Mouse (Mus musculus) fibroblast of lung, adult 2 months (primary cell): ENCODE data around the gene Irak2.

ENCODE experiments used
- DNase-seq: peaks from one replicate; pipeline ENCODE4 v3.0.0-alpha.2; 2011; ENCODE audit warnings: low read depth

Gene Irak2

DNA sequence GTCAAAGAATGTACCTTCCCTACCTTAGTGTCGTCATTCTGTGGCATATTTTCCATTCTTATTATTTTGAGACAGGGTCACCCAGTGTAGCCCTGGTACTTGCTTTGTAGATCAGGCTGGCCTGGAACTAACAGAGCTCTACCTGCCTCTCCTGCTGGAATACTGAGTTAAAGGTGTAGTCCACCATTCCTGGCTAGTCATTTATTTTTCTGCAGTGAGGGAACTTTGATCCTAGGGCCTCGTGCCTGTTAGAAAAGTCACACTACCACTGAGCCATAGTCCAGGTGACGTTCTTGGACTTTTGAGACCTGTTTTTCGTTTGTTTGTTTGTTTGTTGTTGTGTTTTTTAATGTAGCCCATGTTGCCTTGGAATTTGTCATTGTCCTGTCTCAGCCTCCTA is 934 bp downstream of the Irak2 start:
- no peak for DNase-seq

DNA sequence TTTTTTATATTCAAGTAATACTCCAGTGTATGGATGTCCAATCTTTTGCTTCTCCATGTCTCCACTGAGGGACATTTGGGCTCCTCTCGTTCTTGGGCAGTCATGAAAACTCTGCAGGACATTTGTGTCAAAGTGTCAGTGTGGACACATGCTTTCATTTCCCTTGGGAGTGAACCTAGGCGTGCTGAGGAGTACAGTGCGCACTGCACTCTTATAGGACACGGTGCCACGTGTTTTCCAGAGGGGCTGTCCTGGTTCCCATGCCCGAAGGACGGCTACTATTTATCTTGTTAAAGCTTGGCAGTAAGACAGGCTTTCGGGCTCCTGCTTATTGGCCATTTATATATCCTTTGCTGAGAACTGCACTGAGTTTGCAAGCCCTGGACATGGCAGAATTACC is 4.3 kb downstream of the Irak2 start:
- no peak for DNase-seq

DNA sequence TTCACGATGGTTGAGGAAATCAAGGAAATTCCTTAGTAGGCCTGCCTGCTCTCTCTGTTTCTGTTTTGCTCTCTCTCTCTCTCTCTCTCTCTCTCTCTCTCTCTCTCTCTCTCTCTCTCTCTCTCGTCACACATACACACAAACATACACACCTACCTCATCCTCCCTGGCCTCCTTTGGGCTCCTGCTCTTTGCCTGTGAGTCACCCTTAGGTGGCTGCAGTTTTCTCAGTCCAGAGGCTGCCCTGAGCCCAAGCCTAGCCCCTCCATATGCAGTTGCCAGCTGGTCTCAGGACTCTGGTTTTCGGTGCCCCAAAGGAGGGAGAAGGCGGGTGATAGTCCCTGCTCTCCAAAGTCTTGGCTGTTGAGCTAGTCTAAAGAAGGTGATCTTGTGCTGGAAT is 4.8 kb downstream of the Irak2 start:
- no peak for DNase-seq

DNA sequence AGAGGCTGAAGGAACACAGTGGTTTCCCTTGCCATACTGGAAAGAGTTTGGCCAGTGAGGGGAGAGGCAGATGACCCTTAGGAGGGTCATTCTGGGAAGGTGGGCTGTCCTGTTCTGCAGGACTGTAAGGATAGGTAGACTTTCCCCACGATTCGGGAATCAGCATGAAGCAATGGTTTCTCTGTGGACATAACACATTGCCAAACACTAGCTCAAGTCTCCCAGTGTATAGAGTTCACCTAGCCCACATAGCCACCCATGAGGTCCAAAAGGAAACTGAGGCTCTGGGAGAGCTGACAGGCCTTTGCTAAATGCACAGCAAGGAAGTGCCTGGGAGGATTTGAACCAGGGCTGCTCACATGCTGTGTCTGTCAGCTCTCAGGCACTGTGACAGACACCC is 5.7 kb downstream of the Irak2 start:
- DNase-seq = no peak

DNA sequence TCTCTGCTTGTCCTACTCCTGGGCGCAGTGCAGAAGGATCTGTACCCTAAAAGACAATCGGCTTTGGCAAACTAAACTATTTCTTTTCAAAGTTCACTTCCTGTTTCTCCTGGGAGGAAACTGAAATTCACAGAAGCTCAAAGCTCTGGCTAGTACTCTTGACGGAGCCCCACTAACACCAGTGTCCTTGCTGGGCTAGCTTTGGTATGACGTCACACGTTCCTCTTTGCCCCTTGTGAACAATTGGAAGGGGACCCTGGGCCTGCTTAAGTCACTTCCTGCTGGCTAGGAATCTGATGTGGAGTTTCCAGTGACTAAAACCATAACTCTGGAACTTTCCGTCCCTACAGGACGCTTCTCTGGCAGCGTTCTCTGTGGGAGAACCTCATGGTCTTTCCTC is 6.5 kb downstream of the Irak2 start:
- no peak for DNase-seq

DNA sequence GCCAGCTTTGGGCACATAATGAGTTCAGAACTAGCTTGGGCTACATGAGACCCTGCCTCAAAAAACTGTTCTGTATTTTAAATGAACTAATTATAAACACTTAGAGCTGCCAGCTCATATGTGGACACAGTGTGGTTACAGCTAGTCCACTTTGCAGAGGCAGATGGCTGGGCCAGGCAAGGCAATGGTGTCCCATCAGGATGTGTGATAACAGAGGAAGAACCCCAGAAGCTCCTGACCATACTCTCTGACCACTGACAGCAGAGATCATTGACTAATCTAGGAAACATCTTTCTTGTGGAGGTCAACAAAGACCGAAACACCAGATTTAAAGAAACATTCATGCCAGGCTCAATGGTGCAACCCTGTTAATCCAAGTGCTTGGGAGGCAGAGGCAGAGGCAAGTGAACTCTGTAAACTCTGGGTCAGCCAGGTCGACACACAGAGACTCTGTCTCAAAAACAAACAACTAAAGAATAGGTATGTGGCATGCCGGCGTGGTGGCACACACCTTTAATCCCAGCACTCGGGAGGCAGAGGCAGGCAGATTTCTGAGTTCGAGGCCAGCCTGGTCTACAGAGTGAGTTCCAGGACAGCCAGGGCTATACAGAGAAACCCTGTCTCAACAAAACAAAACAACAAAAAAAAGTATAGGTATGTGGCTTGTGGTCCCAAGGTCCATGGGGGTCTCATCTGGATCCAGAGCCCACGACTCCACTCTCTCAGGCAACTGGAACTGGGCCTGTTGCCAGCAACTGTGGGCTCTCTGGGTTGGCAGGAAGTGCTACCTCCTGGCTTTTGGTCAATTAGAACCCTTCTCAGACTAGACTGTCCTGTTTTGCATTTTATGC is 11.3 kb downstream of the Irak2 start:
- no peak for DNase-seq

DNA sequence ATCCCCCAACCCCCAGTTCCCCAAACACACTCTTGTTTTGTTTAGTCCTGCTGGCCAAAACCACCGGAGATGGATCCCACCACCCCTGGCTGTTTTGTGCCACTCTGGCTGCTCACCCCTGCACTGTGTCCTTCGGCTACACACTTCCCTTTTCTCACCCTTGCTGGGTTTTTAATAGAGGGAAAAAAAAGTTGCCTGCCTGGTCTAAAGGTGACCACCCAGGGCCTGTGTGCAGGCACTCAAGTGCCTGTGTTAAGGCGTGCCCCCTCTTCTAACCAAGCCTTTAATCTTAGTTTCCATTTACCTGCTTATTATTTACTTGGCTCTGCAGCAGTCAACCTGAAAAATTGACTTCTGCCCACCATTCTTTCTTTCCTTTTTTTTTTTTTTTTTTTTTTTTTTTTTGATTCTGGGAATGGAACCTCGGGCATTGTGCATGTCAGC is 12.0 kb downstream of the Irak2 start:
- no peak for DNase-seq

DNA sequence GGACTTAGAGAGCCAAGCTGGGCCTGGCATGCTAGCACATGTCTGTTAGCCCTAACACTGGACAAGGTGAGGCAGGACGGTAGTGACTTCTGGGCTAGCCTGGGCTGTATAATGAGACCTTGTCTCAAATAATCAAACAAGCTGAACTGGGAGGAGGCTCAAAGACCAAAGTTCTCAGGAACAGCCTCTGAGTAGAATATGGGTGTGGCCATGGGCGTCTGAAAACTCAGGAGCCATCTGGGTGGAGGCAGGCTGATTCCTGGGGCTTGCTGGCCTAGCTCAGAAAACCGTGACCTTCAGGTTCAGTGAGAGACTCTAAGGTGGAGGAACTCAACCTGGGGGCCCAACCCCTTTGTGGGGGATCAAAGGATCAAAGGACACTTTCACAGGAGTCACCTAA is 13.4 kb downstream of the Irak2 start:
- no peak for DNase-seq

DNA sequence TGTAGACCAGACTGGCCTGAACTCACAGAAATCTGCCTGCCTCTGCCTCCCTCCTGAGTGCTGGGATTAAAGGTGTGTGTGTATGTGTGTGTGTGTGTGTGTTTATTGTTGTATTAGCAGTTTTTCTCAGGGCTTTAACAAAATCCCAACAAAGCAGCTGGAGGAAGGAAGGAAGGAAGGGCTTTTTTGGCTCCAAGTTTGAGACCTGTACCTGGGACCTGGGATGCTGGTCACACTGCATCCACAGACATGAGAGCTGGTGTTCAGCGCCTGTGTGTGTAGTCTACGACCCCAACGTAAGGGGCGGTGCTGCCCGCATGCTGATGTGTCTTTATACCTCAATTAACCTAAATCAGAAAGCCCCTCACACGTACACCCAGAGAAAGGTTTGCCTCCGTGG is 15.3 kb downstream of the Irak2 start:
- no peak for DNase-seq

DNA sequence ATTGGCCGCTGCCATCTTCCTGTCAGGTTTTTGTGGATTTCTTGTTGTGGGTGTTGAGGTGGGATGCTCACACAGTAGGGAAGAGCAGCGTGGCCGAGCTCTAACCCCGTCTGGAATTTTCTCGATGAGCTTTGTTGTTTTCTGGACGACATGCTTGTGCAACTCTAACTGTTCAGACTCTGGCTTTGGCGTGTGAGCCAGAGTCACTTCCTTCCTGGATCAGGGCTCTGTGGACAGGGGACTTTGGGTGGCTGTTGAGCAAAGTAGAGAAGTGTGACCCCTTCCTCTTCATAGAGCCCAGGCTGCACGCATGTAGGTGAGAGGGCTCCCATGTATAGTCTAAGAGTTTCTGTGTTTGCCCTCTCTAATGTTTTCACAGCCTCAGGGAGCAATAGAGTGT is 15.8 kb downstream of the Irak2 start:
- DNase-seq = no peak

DNA sequence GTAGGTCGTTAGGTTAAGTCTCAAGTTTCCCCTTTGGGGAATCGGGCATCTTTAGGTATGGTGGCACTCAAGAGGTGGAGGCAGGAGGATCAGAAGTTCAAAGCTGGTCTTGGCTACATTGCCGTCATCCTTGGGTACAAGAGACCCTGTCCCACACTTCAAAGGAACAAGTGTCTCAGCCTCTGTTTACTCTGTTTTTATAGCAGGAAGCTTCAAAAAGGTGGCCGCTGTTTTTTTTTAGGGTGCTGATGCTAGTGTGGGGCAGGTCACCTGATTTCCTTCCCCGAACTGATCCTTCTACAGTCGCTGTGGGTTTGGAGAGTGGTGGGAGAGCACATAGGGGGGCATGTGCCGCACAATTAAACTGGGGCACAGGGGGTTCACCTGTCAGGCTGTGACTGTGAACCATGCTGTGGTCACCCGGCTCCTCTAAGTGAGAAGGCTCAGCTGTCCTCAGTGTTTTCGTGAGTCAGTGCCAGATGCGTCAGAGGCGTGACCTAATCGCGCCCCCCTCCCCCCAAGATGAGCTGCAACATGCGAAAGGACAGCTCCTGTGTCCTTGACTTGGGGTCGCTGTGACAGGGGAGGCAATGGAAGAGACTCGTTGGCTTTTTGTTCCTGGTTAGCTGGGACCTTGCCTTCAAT is 16.6 kb downstream of the Irak2 start:
- DNase-seq = no peak

DNA sequence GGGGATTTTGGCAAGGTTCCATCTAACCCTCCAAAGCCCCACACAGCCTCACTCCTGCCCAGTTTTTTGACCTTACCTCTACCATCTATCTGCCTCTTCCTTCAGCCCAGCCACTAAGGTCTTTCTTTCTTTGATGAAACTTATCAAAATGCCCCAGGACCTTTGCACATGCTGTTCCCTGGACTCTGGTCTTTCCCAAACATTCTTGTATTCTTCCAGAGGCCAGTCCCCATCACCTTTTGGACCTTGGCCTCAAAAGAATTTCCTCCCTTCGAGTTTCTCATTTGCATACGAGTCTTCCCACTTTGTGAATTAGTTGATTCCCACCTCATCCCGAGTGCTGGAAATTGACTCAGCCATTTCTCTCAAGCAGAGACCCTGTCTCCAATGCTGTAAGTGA is 17.2 kb downstream of the Irak2 start:
- no peak for DNase-seq

DNA sequence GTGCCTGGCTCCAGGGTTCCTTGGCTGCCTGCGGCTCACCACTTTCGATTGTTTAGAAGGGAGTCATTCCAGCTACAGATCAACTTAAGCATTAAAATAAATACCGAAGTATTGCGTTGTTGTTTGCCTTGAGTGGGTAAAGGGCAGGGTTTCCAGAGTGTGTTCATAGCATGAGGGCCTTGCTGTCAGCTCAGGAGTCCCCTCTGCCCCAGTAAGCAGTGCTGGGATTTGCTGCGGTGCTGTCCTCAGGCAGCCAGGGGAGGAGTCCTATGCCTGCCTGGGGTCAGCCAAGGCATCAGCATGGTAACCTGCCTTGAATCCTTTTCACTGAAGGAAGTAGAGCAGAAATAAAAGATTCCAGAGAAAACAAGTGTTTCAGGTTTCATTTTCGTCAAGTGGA is 18.6 kb downstream of the Irak2 start:
- DNase-seq = no peak

DNA sequence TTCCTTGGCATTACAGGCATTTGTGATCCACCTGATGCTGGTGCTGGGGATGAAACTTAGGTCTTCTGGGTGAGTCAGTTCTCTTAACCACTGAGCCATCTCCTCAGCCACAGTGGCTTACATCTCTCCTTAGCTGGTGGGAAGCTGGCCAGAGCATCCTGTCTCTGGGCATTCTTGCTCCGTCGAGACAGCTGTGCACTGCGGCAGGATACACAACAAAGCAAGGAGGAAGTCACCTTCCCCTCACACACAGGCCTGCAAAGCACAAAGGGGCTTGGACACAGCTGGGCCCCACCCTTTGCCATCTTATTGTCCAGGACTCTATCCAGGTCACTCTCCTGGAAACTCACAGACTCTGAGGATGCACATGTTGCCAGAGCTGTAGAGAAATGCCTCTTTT is 20.0 kb downstream of the Irak2 start:
- DNase-seq = no peak

DNA sequence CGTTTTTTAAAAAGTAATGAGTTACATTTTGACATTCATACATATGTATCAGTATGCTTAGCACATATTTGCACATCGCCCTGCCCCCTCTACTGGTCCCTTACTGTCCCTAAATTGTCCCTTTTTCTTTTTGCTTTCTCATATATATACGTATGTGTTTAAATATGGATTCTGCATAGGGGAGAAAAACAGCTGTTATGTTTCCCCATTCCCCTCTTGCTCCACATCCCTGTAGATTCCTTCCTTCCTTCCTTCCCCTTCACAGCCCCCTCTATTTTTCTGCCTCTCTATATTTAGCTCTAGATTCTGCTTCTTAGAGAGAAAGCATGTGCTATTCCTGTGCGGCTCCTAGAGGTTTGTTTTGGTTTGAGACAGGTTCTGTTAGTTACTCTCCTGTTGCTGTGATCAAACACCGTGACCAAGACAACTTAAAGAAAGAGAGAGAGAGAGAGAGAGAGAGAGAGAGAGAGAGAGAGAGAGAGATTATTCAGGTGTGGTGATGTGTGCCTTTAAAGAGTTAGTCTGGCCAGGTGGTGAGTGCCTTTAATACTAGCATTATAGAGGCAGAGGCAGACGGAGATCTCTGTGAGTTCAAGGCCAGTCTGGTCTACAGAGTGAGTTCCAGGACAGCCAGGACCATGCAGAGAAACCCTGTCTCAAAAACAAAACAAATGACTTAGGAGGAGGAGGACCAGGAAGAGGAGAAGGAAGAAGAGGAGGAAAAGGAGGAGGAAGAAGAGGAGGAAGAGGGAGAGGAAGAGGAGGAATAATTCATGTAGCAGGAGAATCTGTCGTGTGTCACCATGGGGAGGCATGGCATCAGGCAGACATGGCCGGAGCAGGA is 21.6 kb downstream of the Irak2 start:
- DNase-seq = no peak

DNA sequence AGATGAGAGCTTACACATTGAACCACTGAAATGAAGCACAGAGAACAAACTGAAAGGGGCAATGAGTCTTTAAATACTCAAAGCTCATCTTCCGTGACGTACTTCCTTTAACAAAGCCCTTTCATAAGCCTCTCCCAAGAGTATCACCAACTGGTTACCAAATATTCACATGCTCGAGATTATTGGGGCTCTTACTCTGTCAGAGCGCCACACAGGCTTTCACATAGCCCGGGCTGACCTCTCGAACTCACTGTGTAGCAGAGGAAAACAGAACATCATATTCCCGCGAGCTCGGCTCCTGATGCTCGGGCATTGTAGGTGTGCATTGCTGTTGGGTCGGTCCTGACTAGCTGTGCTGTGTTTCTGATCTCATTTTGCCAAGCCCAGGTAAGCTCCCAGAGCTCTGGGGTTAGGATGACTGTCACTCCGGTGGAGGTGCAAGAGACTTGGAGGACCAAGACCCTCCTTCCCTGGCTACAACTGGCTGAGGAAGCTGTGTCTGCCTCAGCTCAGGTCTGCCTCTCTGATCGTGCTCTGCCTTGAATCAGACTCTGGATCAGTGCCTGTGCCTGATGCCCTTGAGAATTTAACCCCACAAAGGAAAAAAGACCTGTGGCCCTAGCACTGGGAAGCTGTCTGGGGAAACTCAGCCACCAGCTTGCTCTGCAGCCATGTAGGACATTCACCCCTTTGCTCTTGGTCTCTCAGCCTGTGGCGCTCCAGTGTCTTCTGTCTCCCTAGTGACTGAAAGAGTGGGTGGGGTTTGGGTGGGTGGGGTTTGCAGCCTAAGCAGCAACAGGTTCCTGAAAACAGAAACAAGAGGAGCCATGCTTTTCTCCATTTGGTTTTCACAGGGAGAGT is 22.5 kb downstream of the Irak2 start:
- no peak for DNase-seq

DNA sequence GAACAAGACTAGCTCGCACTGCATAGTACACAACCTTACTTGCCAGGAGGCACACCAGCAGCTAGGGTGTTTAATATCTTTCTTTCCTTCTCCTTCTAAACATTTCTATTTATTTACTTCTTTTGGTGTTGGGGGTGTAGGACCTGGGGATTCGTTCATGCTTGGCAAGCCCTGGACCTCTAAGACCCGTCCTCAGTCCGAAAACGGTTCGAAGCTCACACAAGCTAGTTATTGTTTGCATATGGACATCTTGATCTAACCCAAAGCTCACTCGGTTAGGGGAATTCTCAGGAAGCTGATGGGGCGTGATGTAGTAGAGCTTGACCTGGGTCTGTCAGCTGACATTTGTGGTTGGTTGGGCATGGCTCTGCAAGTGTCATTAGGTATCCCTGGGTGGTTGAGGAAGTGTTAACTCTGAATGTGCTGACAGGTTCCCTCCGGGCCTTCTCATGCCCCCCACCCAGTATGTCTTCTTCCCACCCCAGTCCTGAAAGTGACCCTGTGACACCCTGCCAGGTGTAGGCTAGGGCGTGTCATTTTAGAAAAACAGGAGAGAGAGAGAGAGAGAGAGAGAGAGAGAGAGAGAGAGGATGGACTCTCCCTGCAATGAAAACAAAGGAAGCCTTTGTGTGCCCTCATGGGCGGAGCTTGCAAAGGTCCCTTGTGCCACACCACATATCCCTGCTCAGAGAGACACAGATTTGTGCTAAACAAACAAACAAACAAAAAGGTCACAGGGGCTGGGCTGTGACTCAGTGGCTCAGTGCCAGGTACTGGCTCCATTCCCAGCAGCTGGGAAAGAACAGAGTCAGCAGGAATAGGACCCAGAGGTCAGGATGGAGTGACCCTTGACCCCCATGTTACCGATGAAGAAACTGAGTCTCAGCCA is 23.3 kb downstream of the Irak2 start:
- no peak for DNase-seq

DNA sequence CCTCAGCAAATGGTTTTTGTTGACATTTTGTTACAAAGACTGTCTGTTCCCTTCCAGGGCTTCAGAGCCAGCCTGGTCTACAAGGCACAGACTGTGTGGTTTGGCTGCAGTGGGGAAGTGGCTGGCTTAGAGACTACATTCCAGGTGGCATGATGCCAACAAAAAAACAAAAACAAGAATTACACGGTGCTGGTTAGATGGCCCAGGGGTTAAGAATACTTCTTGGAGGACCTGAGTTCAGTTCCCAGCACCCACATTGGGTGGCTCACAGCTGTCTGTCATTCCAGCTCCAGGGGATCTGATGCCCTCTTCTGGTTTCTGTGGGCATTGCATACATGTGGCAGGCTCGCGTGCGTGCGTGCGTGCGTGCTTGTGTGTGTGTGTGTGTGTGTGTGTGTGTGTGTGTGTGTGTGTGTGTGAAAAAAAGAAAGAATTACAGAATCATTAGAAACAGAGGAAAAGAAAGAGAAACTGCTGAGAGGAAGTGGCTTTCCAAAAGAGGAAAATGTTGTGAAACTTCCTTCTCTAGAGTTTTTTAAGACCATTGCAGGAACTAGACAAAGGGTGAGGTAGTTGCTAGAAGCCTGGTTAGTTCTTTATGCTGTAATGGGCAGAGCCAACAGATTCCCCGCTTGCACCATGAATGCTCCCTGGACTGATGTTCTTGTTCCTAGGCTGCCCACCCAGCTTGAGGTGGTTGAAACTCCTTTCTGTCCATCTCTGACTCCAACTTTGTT is 24.9 kb downstream of the Irak2 start:
- no peak for DNase-seq

DNA sequence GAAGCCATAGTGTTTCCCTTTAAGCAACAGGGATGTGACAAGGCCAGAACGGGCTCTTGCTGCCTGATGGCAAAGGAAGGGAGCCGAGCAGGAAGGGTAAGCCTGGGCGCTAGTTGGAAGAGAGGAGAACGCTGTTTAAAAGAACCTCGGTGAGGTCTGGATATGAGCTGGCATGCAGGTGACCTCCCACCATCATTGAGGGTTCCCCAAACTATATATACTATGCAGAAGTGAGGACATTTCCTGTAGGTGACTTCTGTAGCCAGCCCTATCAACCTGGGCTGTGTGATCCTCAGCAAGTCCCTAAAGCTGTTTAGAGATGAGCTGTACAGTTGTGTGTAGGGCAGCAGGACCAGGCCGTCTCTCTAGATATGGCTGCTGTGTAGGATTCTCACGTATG is 26.0 kb downstream of the Irak2 start:
- DNase-seq = no peak

DNA sequence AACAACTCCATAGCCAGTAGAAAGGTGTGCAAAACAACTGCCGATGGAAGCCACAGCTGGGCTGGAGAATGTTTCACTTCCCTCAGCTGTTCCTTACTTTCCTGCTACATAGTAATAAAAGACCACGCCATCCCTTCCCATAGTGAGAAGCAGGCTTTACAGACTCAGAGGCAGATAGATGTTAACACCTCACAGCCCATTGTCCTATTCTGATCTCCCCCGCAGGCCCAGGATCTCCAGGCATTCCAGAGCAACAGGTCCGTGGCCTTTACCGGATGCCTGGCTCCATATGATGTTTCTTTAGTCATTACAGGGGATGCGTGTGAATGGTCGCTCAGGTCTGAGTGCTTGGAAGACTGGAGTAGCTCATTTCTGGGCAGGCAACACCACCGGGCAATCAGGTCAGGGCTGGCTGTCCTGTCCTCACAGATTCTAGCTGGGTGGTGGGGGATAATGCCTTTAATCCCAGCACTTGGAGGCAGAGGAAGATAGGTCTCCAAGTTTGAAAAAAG is 29.4 kb downstream of the Irak2 start:
- DNase-seq = no peak
